Mouse (Mus musculus) liver, adult 2 months (tissue): ENCODE results near the gene Tprgl.

Source experiments
- CTCF ChIP-seq: fragments of 200-500 bp; IDR thresholded peaks from 2 replicates; pipeline ENCODE4 v1.5.1; 2011; ENCODE audit warnings: low read depth, low read length, control low read depth
- POLR2A ChIP-seq: fragments of 200-500 bp; IDR thresholded peaks from 2 replicates; pipeline ENCODE4 v1.6.1; 2011; ENCODE audit warnings: low read length, control low read depth; ENCODE audit not compliant: insufficient read depth; ENCODE audit errors: extremely low read depth

DNA sequence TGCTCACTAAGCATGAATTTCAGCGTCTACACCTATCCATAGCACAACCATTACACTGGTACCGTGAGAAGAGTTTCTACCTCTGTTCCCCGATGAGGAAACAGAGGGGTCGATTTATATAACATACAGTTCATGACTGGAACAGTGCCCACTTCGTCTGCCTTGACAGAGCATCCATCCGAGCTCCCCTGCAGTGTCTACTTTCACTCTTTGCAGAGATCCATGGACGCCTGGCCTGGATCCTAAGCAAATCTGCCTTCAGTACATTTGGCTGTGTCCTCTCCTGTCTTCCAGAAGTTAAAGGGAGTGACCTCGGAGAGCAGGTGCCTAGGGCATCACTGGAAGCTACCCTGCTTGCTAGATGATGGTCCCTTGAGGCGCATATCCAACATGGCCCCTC, 41.3 kb downstream of the Tprgl start:
- TF ChIP-seq POLR2A = no peak
- TF ChIP-seq CTCF = no peak
